Mouse (Mus musculus) E14TG2a.4 (cell line): ENCODE data around the gene Nek2.

Experiments
- CTCF ChIP-seq: conservative IDR thresholded peaks from 2 replicates; pipeline ENCODE4 v1.5.1; 2014; ENCODE audit warnings: low read length
- POU5F1 ChIP-seq: IDR thresholded peaks from 2 replicates; pipeline ENCODE4 v1.6.1; 2014; ENCODE audit warnings: low read length, borderline replicate concordance

DNA sequence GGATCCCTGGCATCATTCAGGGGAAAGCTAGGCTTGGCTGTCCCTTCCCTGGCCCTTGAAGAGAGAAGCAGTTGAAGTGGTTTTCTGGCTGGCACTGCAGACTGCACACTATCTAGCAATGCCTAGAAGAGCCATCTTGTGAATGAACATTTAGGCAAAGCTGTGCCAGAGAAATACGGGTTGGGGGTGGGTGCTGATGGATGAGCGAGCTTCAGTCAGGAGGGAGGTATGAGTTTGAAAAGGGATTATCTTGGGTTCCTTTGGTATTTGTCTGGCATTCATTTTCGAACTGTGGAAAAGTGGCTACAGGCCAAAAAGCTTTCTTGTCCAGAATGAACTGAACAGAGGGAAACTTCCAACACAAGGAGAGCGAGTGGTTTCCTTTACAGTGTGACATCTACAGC lies 57.3 kb downstream of the Nek2 start:
- no peak for TF ChIP-seq CTCF
- no peak for TF ChIP-seq POU5F1
